Mouse (Mus musculus) stomach, postnatal 0 days (tissue): Measurements from ENCODE around the gene Mrpl45.

Experiments
- CTCF ChIP-seq: IDR thresholded peaks from 2 replicates; pipeline ENCODE4 v1.5.1; 2016; ENCODE audit warnings: antibody characterized with exemption, low read depth, mild to moderate bottlenecking, moderate library complexity
- EP300 ChIP-seq: optimal IDR thresholded peaks from 2 replicates; pipeline ENCODE3; 2016; ENCODE audit warnings: antibody characterized with exemption

- no peak for TF ChIP-seq CTCF
- no peak for TF ChIP-seq EP300
These were observed 56.8 kb downstream of the Mrpl45 start for GRCm38 (mm10) chr11:97372159-97372864.
